Mouse (Mus musculus) thymus, adult 2 months (tissue): Measurements from ENCODE around the gene Preb. TPM values are rescaled to one million over a fixed set of nuclear protein-coding genes. Genes with fewer than 3 reads are reported as not detected.

Experiments
- DNase-seq: peaks from one replicate; pipeline ENCODE4 v3.0.0; 2021
- H3K27ac ChIP-seq: fragments of 200-500 bp; 2 replicates; pipeline ENCODE4 v1.5.1; 2012; ENCODE audit warnings: low read length, control low read depth; ENCODE audit not compliant: control insufficient read depth, insufficient read depth
- H3K27me3 ChIP-seq: fragments of 200-500 bp; 2 replicates; pipeline ENCODE4 v1.6.1; 2012; ENCODE audit warnings: mild to moderate bottlenecking, low read length, moderate library complexity, mixed read lengths; ENCODE audit not compliant: control insufficient read depth, insufficient read depth
- H3K36me3 ChIP-seq: fragments of 200-500 bp; 2 replicates; pipeline ENCODE4 v1.6.1; 2012; ENCODE audit warnings: mild to moderate bottlenecking, low read length, moderate library complexity; ENCODE audit not compliant: control insufficient read depth, insufficient read depth
- H3K4me1 ChIP-seq: fragments of 200-500 bp; replicated peaks from 2 replicates; pipeline ENCODE4 v1.6.1; 2012; ENCODE audit warnings: low read length; ENCODE audit not compliant: control insufficient read depth, insufficient read depth
- H3K4me3 ChIP-seq: fragments of 200-500 bp; 2 replicates; pipeline ENCODE4 v1.5.1; 2012; ENCODE audit warnings: mild to moderate bottlenecking, low read length, control low read depth, moderate library complexity; ENCODE audit not compliant: control insufficient read depth, insufficient read depth
- CTCF ChIP-seq: fragments of 200-500 bp; IDR thresholded peaks from 2 replicates; pipeline ENCODE4 v1.5.1; 2012; ENCODE audit warnings: mild to moderate bottlenecking, control low read depth, low read length, moderate library complexity, borderline replicate concordance; ENCODE audit not compliant: control insufficient read depth, poor library complexity, insufficient read depth; ENCODE audit errors: extremely low read depth
- POLR2A ChIP-seq: fragments of 200-500 bp; IDR thresholded peaks from 2 replicates; pipeline ENCODE4 v1.6.1; 2012; ENCODE audit warnings: mild to moderate bottlenecking, low read length, control low read depth, moderate library complexity; ENCODE audit not compliant: control insufficient read depth, poor library complexity, insufficient read depth; ENCODE audit errors: extremely low read depth
- WGBS: fragments of 180-500 bp; shearing (Covaris S2); methylation state at CpG from one replicate; pipeline ENCODE4 v1.1.7; 2018; 5-methylcytosine and 5-hydroxymethylcytosine counted together
- polyA plus RNA-seq: library from polyadenylated mRNA; depleted of rRNA; stranded (reverse); fragments of >200 nt; gene quantifications from 2 replicates; pipeline ENCODE4 v1.2.3, GENCODE M21; 2012

Preb gene
- polyA plus RNA-seq, 1 experiment = 419 TPM

DNA sequence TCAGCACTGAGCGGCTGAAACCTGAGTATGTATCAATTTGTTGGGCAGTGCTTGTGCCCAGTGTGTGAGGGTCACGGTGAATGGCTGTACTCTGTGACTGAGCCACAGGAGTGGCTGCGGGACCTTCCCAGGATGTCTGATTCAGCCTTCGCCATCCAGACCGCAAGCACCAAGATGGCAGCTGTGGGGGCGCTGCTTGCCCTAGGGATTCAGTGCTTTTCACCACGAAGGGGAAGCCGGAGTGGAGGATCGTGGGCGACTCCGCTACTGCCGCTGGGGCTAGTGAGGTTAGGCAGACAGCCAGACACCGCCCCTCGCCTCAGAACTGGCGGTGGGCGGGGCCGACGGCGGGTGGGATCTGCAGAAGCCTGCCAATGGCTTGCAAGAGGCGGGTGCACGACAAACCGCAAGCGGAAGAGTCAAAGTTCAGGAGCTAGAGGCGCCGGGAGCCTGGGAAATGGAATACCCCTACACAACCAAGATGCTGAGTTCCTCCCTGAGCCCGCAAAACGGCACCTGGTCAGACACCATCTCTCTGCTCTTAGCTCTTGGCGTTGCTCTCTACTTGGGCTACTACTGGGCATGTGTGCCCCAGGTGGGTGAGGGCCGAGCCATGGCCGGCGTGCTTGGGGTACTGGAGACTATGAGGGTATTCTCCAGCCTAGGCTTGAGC is 10.4 kb downstream of the Preb start:
- Histone ChIP-seq H3K36me3 (peaks cover 14% of the 10 kb centered on the region), H3K27ac (no peak overlapping the region), H3K4me3 (peak overlapping the region; percentile 76), H3K4me1 (peaks cover 15% of the 10 kb centered on the region), H3K27me3 (peaks cover 5% of the 10 kb centered on the region; the same call in 1 of the 2 replicates)
- under 1% methylated on average over 31 of the region's 31 CpGs for WGBS
- no peak for TF ChIP-seq CTCF
- TF ChIP-seq POLR2A = peak; percentile 43; the same call in 1 of the 2 replicates
- peak; percentile 95 for DNase-seq

- peaks cover 5% of the 10 kb centered on the region; the same call in 1 of the 2 replicates for H3K27me3 ChIP-seq
- H3K36me3 ChIP-seq = peaks cover 2% of the 10 kb centered on the region; the same call in 1 of the 2 replicates
- 66% methylated on average over 5 of the region's 5 CpGs for WGBS
- no peak overlapping the region for H3K27ac ChIP-seq
- H3K4me1 ChIP-seq = peaks cover 15% of the 10 kb centered on the region
- DNase-seq = no peak
- TF ChIP-seq POLR2A (no peak), CTCF (no peak)
- no peak overlapping the region for H3K4me3 ChIP-seq
Measured at GRCm38 (mm10) chr5:30948620-30949019, 11.5 kb downstream of the Preb start.

- Histone ChIP-seq H3K4me3 (peak within 1 kb of the TSS; percentile 31; the same call in 1 of the 2 replicates), H3K36me3 (no peaks in the 10 kb centered on the region), H3K4me1 (peaks cover 10% of the 10 kb centered on the region), H3K27ac (no peak within 1 kb of the TSS), H3K27me3 (peaks cover 5% of the 10 kb centered on the region; the same call in 1 of the 2 replicates)
- peak; percentile 32 for DNase-seq
- TF ChIP-seq POLR2A (no peak), CTCF (no peak)
- WGBS = 15% methylated on average over 44 of the region's 44 CpGs
Measured at GRCm38 (mm10) chr5:30944956-30945781, 15.0 kb downstream of the Preb start, which contains the start of gene Cgref1. Gene Cgref1 (minus strand): TSS chr5:30945591.

- Histone ChIP-seq H3K4me1 (peaks cover 5% of the 10 kb centered on the region), H3K36me3 (no peaks in the 10 kb centered on the region), H3K27ac (no peak overlapping the region), H3K27me3 (peaks cover 5% of the 10 kb centered on the region; the same call in 1 of the 2 replicates), H3K4me3 (no peak overlapping the region)
- no peak for TF ChIP-seq CTCF
- no peak for TF ChIP-seq POLR2A
- 93% methylated on average over 6 of the region's 6 CpGs for WGBS
- no peak for DNase-seq
Measured at GRCm38 (mm10) chr5:30944344-30944743, 15.8 kb downstream of the Preb start.

GRCm38 (mm10) chr5:30943004-30943403 is 17.2 kb downstream of the Preb start:
- TF ChIP-seq CTCF (no peak), POLR2A (no peak)

GRCm38 (mm10) chr5:30934725-30935461 is 25.3 kb downstream of the Preb start:
- DNase-seq = no peak
- no peak overlapping the region for H3K27ac ChIP-seq
- no peaks in the 10 kb centered on the region for H3K36me3 ChIP-seq
- H3K4me3 ChIP-seq = no peak overlapping the region
- WGBS = 89% methylated on average over 5 of the region's 5 CpGs
- TF ChIP-seq POLR2A (no peak), CTCF (no peak)
- H3K27me3 ChIP-seq = no peaks in the 10 kb centered on the region
- H3K4me1 ChIP-seq = no peaks in the 10 kb centered on the region

More at GRCm38 (mm10) chr5:30943004-30943403, 17.2 kb downstream of the Preb start:
- Histone ChIP-seq H3K4me3 (no peak overlapping the region), H3K27me3 (peaks cover 5% of the 10 kb centered on the region; the same call in 1 of the 2 replicates), H3K36me3 (no peaks in the 10 kb centered on the region), H3K4me1 (peaks cover 3% of the 10 kb centered on the region; the same call in 1 of the 2 replicates), H3K27ac (no peak overlapping the region)
- DNase-seq = peak; percentile 50
- 92% methylated on average over 2 of the region's 2 CpGs for WGBS
